Mouse (Mus musculus) stomach, postnatal 0 days (tissue): Measurements from ENCODE around the gene Dnm3. TPM values are rescaled to one million over a fixed set of nuclear protein-coding genes. Genes with fewer than 3 reads are reported as not detected.

ENCODE experiments used
- ATAC-seq: fragments of 200-750 bp; cut with Nextera tagmentation; 2 replicates; pipeline ENCODE4 v1.8.0; 2017; ENCODE audit not compliant: low FRiP score, low TSS enrichment
- DNase-seq: peaks from one replicate; pipeline ENCODE4 v3.0.0-alpha.2; 2016; ENCODE audit warnings: low spot score
- H3K27ac ChIP-seq: fragments of 300-500 bp; sonication (generic); replicated peaks from 2 replicates; pipeline ENCODE4 v1.5.1; 2014; ENCODE audit warnings: mild to moderate bottlenecking, control low read depth
- H3K27me3 ChIP-seq: fragments of 300-500 bp; sonication (generic); 2 replicates; pipeline ENCODE4 v1.6.1; 2014; ENCODE audit warnings: low read length; ENCODE audit not compliant: control insufficient read depth, insufficient read depth
- H3K36me3 ChIP-seq: fragments of 300-500 bp; sonication (generic); 2 replicates; pipeline ENCODE4 v1.6.1; 2014; ENCODE audit warnings: low read length, mixed read lengths; ENCODE audit not compliant: control insufficient read depth, insufficient read depth
- H3K4me1 ChIP-seq: fragments of 300-500 bp; sonication (generic); replicated peaks from 2 replicates; pipeline ENCODE4 v1.6.1; 2014; ENCODE audit warnings: antibody characterized with exemption; ENCODE audit not compliant: control insufficient read depth, insufficient read depth
- H3K4me2 ChIP-seq: fragments of 300-500 bp; sonication (generic); replicated peaks from 2 replicates; pipeline ENCODE4 v1.6.1; 2014; ENCODE audit warnings: low read depth, mild to moderate bottlenecking, control low read depth, moderate library complexity
- H3K4me3 ChIP-seq: fragments of 300-500 bp; sonication (generic); 2 replicates; pipeline ENCODE4 v1.5.1; 2014; ENCODE audit warnings: low read depth, low read length, control low read depth
- H3K9ac ChIP-seq: fragments of 300-500 bp; sonication (generic); 2 replicates; pipeline ENCODE4 v1.6.1; 2014; ENCODE audit warnings: mild to moderate bottlenecking, low read length, control low read depth, mixed read lengths
- H3K9me3 ChIP-seq: fragments of 300-500 bp; sonication (generic); 2 replicates; pipeline ENCODE4 v1.6.1; 2016; ENCODE audit warnings: low read length; ENCODE audit not compliant: control insufficient read depth
- CTCF ChIP-seq: IDR thresholded peaks from 2 replicates; pipeline ENCODE4 v1.5.1; 2016; ENCODE audit warnings: antibody characterized with exemption, low read depth, mild to moderate bottlenecking, moderate library complexity
- EP300 ChIP-seq: optimal IDR thresholded peaks from 2 replicates; pipeline ENCODE3; 2016; ENCODE audit warnings: antibody characterized with exemption
- WGBS: fragments of 180-500 bp; shearing (Covaris S2); extraction: QIAGEN DNeasy Blood & Tissue Kit; methylation state at CpG from one replicate; pipeline ENCODE4 v1.1.7; 2014; 5-methylcytosine and 5-hydroxymethylcytosine counted together
- polyA plus RNA-seq: library from polyadenylated mRNA; unstranded; fragments of >200 nt; fragmentation: Nextera tagmentation; extraction: Ambion mirVana; gene quantifications from 2 replicates; pipeline ENCODE4 v1.2.1, GENCODE M21; 2015

Dnm3 gene
- polyA plus RNA-seq, 1 experiment from 2014 or later: 2.1 TPM

- Histone ChIP-seq H3K4me1 (no peaks in the 10 kb centered on the region), H3K27ac (no peak overlapping the region), H3K27me3 (no peaks in the 10 kb centered on the region), H3K4me2 (no peak overlapping the region), H3K9ac (no peak overlapping the region), H3K9me3 (no peaks in the 10 kb centered on the region), H3K36me3 (no peaks in the 10 kb centered on the region), H3K4me3 (no peak overlapping the region)
- no peak for ATAC-seq
- TF ChIP-seq EP300 (no peak), CTCF (no peak)
- 93% methylated on average over 4 of the region's 4 CpGs for WGBS
- DNase-seq: no peak
Observed at GRCm38 (mm10) chr1:162280052-162280451, 197.8 kb downstream of the Dnm3 start.

DNA sequence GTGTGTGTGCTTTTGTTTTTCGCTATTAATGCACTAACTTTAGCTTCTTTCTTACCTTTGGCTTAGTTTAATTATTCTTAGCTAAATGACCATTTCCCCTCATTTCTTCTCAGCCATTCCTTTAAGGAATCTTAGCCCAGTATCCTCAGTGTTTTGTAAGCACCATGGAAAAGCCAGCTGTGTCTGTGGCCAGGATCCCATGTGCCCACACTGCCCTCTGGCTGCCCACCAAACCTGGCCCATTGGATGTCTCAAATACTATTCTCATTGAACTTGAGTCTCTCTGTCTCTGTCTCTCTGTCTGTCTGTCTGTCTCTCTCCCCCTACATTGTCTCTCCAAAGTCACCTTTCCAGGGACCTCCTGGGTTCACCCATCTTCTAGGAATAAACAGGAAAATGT, 201.8 kb downstream of the Dnm3 start:
- H3K27me3 ChIP-seq: no peaks in the 10 kb centered on the region
- no peaks in the 10 kb centered on the region for H3K4me1 ChIP-seq
- no peak overlapping the region for H3K27ac ChIP-seq
- no peaks in the 10 kb centered on the region for H3K9me3 ChIP-seq
- DNase-seq (no peak), ATAC-seq (no peak)
- H3K9ac ChIP-seq: no peak overlapping the region
- TF ChIP-seq EP300: no peak
- peak; percentile 71 for TF ChIP-seq CTCF
- no peaks in the 10 kb centered on the region for H3K36me3 ChIP-seq
- 96% methylated on average over 1 of the region's 1 CpGs for WGBS
- H3K4me2 ChIP-seq: no peak overlapping the region
- no peak overlapping the region for H3K4me3 ChIP-seq

- WGBS: 90% methylated on average over 11 of the region's 11 CpGs
- Histone ChIP-seq H3K9me3 (no peaks in the 10 kb centered on the region), H3K4me2 (no peak overlapping the region), H3K4me3 (no peak overlapping the region), H3K27me3 (no peaks in the 10 kb centered on the region), H3K27ac (no peak overlapping the region), H3K36me3 (no peaks in the 10 kb centered on the region), H3K9ac (no peak overlapping the region), H3K4me1 (no peaks in the 10 kb centered on the region)
- no peak for DNase-seq
- TF ChIP-seq EP300 (no peak), CTCF (no peak)
- no peak for ATAC-seq
Observed at GRCm38 (mm10) chr1:162274674-162275248, 203.1 kb downstream of the Dnm3 start.

GRCm38 (mm10) chr1:162256912-162257607, 220.8 kb downstream of the Dnm3 start:
- no peaks in the 10 kb centered on the region for H3K36me3 ChIP-seq
- no peaks in the 10 kb centered on the region for H3K4me1 ChIP-seq
- no peak overlapping the region for H3K9ac ChIP-seq
- ATAC-seq (no peak), DNase-seq (no peak)
- no peaks in the 10 kb centered on the region for H3K9me3 ChIP-seq
- 58% methylated on average over 6 of the region's 6 CpGs for WGBS
- H3K27ac ChIP-seq: no peak overlapping the region
- no peak for TF ChIP-seq EP300
- no peak for TF ChIP-seq CTCF
- H3K4me3 ChIP-seq: no peak overlapping the region
- H3K4me2 ChIP-seq: no peak overlapping the region
- H3K27me3 ChIP-seq: no peaks in the 10 kb centered on the region

- Histone ChIP-seq H3K36me3 (no peaks in the 10 kb centered on the region), H3K4me3 (no peak overlapping the region), H3K27ac (no peak overlapping the region; the same call in 1 of the 2 replicates), H3K9ac (no peak overlapping the region), H3K4me1 (no peaks in the 10 kb centered on the region), H3K27me3 (no peaks in the 10 kb centered on the region), H3K9me3 (no peaks in the 10 kb centered on the region), H3K4me2 (no peak overlapping the region)
- TF ChIP-seq EP300: no peak
- no peak for TF ChIP-seq CTCF
- no peak for ATAC-seq
- 26% methylated on average over 5 of the region's 5 CpGs for WGBS
- DNase-seq: no peak
Observed at GRCm38 (mm10) chr1:162254944-162255343, 222.9 kb downstream of the Dnm3 start.

- Histone ChIP-seq H3K27me3 (no peaks in the 10 kb centered on the region), H3K4me3 (no peak overlapping the region), H3K9me3 (no peaks in the 10 kb centered on the region), H3K4me2 (no peak overlapping the region), H3K27ac (no peak overlapping the region), H3K36me3 (no peaks in the 10 kb centered on the region), H3K4me1 (no peaks in the 10 kb centered on the region), H3K9ac (no peak overlapping the region)
- DNase-seq: no peak
- no peak for TF ChIP-seq EP300
- TF ChIP-seq CTCF: no peak
- 48% methylated on average over 8 of the region's 8 CpGs for WGBS
- no peak for ATAC-seq
Observed at GRCm38 (mm10) chr1:162253971-162254641, 223.7 kb downstream of the Dnm3 start.
